Mouse (Mus musculus) regulatory T cell (primary cell): Measurements from ENCODE around the gene Utrn.

Source experiments
- in situ Hi-C: fragments of 300-600 bp; cut with MboI, MseI; formaldehyde crosslinking; loops from one replicate; pipeline ENCODE4 v1.15.1; 2025; ENCODE audit warnings: high pct_unique_total_duplicates

Utrn gene

DNA sequence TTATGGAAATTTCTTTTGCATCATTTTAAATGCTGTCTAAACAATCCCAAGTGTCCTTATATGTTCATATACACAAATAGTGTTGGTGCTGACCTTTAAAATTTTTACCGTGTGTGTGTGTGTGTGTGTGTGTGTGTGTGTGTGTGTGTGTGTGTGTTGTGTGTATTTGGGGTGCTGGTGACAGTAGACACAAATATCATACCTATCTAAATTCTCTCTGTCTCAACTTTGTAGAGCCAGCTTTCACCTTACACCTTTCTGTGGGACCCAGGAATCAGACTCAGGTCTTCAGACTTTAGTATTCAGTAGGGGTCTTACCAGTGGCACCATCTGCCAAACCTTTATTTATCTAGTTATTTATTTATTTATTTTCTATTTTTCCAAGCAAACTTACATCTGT lies 681 bp upstream of the Utrn start:
- in situ Hi-C loops: no loop called here

GRCm38 (mm10) chr10:12868189-12869028 lies 756 bp downstream of the Utrn start:
- in situ Hi-C loops: no loop called here

- in situ Hi-C loops: no loop called here
These were observed 1.4 kb downstream of the Utrn start for GRCm38 (mm10) chr10:12867733-12868188.

DNA sequence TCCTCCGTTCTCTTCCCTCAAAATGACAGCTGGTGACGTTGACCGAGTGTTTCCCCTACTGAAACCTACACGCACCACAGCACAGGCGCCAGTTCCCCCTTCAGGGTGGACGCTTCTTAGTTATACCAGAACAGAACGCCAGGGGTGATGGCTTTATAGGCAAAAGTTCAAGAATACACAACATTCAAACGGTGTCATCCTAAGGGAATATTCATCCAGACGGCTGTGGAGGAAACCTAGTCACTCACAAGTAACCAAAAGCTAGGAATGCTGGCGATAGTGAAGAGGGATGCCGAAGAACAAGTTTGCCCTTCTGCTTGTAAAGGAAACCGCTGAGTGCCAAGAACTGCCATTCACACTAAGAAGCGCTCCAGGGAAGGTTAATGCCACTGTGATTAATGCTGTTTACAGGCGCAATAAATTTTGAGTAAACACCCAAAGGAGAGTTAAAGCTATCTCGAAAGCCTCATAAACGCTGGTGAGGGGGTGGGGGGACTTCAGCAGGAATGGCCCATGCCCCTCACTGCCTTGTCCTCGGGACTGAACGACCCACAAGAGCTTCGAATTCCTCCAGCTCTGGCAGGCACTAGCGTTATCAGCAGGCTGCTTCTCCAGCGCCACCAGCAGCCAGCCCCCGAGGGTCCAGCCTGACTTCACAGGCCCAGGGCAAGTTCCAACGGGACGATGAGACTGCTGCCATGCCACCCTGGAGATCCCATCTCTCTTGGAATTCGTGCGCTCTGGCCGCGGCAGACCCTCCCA lies 2.0 kb downstream of the Utrn start:
- in situ Hi-C loops: no loop called here

DNA sequence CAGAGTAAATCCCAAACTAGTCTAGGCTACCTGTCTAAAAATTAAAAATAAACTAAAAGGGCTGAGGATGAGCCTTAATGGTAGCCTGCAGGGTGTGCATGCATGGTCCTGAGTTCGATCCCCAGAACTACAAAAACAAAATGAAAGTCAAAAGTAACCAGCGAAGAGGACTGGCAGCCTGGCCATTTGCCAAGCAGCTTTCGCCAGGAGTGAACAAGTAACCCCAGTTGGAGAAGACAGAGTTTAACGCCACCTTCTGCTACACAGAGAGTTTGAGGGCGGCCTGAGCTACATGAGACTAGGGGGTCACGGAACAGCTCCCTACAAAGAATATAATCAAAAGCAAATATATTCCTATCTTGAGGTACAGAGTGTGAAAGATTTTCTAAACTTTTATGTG lies 4.0 kb downstream of the Utrn start:
- in situ Hi-C loops: no loop called here

GRCm38 (mm10) chr10:12863581-12863980 lies 5.6 kb downstream of the Utrn start:
- in situ Hi-C loops: loop anchor here (5.0 kb wide), 1 partner anchor 41 kb away; no protein-coding TSS in a partner anchor

DNA sequence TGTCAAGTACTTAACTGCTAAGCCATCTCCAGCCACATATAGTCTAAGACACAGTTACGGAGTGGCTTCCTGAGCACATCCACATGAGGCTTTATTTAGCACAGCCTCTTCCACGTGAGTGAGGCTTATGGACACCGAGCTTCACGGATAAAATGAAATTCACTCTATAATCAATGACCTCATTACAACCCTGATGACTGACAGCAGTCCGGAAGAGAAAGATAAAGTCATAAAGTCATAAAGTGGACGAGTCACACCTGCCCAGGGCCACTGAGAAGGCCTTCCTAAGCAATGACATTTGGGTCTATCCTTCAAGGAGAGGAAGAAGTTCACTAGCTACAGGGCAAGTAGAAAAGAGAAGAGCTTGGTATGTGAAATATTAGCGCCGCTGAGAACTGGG lies 7.1 kb downstream of the Utrn start:
- in situ Hi-C loops: loop anchor here (5.0 kb wide), 1 partner anchor 40 kb away; no protein-coding TSS in a partner anchor

GRCm38 (mm10) chr10:12861381-12861780 lies 7.8 kb downstream of the Utrn start:
- in situ Hi-C loops: loop anchor here (5.0 kb wide), 1 partner anchor 39 kb away; no protein-coding TSS in a partner anchor

DNA sequence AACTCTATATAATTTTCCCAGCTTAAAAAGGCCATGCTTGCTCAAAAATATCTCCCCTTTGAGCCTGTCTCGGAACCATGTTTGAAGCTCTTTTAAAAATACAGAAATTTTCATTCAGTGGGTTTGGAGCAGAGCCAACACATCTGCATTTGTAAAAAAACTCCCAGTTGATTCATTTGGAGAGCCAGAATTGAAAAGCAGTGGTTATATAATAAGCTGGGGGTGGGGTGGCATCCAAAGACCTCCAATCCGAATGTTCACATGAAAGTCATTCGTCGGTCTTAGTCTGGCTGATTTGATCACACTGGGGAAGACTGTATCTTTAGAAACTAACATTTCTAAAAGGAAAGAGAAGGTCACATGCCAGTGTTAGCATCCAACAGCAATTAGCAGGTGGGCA lies 8.4 kb downstream of the Utrn start:
- in situ Hi-C loops: loop anchor here (5.0 kb wide), 1 partner anchor 38 kb away; no protein-coding TSS in a partner anchor

GRCm38 (mm10) chr10:12860331-12860730 lies 8.8 kb downstream of the Utrn start:
- in situ Hi-C loops: loop anchor here (5.0 kb wide), 1 partner anchor 38 kb away; no protein-coding TSS in a partner anchor

DNA sequence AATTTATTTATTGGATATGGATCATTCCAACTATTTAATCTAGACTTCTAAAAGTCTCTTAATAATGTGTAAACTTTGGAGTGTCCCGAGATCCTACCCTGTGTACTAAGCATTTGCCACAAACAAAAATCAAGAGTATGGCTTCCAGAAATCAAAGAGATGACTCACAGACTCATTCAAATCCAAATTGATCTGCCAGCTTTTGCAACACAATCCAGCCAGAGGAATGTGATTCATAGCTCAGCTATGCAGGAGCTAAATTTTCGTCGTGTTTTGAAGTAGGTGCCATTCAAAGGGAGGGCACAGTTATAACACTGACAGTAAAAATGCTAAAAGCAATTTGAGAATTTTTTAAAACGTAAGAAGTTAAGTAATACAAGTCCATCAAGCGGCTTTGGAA lies 11.1 kb downstream of the Utrn start:
- in situ Hi-C loops: no loop called here

DNA sequence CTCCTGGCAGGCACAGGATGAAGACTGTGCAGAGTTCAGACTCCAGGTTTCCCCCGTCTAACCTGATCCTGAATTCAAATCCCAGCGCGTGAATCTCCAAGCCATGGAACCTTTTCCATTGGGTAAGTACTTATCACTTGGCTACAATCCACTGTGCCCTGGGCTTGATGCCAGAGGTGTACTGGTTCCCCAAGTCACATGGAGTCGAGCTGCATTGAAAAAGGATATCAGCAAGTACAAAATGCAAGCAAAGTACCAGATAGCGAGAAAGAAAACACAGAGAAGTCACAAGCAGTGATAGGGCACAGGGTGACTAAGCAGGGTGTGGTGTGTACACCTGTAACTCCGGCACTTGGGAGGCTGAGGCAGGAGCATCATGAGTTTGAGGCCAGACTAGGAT lies 14.9 kb downstream of the Utrn start:
- in situ Hi-C loops: no loop called here

DNA sequence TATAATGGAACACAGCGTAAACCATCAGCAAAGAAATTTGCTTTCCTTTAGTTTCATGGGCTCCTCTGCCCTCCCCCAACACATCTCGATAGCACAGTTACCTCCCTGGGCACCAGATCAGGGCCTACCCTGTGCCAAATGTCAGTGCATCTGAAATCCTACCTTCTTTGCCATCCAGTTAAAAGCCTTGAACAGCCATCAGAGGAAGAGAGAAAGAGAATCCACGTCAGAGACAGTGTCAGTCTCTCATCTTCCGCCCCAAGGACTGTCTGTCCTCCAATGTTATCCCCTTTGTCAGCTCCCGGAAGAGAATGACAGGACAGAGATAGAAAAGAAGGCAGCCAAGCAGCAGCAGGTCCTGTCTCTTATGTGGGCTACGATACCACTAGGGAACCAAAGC lies 15.4 kb downstream of the Utrn start:
- in situ Hi-C loops: no loop called here

DNA sequence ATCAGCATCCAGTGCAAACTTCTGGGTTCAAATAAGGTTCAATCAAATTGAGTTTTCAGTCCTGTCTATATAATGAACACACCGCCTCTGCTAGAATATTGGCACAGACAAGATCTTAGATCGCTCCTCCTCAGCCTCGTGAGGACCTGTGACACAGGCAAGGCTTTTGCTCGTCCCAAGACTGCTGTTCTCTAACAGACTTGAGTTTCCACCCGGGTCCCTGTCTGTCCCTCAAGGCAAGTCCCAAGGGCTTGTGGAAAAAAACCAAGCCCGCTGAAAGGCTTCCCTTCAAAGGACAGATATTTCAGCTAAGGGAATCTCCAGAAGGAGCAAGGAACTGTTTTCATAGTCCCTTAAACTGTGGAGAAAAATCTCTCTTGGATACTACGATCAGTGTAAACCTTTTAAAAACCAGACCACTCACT lies 16.0 kb downstream of the Utrn start:
- in situ Hi-C loops: no loop called here

DNA sequence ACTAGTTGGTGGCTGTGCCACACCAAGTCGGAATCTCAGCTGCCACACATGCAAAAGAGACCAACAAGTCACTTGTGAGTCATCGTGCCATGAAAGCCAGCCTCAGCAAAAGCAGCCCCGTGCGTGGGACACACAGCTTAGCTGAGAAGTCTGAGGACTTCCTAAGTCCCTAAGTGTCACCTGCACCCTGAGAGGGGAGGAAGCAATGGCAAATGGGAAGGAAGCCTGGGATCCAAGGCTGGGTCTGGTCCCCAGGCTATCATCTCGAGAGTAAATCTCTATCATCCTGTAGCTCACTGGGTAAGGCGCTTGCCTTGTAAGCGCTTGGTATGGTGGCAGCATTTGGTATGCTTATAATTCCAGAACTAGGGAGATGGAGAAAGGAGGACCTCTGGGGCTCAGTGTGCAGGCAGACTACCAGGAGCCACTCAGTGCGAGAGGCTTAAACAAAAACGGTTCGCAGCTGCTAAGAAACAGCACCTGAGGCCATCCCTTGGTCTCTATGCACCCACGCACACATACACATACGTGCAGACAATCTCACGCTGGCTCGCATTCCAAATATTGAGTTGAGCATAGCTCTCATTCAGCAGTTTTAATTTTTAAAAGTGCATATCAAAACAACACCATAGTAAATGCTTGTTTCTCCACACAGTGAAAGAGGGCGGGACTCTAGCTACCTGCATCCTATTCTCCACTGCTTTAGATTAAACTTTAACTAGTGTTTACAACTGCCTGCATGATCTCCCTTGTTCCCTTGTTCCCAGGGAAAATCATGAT lies 16.6 kb downstream of the Utrn start:
- in situ Hi-C loops: no loop called here

GRCm38 (mm10) chr10:12850781-12851471 lies 18.2 kb downstream of the Utrn start:
- in situ Hi-C loops: no loop called here

DNA sequence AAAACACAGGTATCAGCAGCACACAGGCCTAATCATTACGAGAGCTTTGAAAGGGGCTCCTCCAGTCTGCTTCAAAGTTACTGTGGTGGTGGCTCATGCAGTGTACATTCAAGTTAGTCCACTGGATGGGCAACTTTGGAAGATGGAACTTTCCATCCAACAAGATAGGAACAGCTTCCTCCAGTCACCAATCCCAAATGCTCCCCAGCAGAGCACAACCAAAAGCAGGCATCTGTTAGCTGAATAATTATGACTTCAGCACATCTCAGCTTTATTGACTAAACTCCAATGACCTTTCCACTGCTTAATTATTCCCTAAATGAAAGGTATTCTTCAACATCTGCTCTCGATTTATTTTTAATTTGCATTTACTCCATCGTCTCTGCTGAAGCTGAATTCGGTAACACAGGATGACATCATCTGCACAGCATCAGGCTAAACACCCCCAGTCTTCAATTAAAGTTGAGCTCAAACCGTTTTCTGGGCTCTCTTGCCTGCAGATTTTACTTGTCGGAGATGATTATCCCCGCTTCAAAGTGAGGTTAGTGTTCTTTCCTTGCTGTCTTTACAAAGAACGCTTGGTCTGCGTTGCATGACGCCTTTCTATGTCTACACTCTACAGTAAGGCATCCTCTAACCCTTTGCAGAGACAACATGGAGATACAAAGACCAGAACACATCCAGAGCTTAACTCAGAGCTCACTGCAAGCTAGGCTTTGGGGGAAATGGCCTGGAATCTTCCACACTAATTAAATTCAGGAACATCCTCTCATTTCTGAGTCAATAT lies 20.6 kb downstream of the Utrn start:
- in situ Hi-C loops: no loop called here

- in situ Hi-C loops: no loop called here
These were observed 26.6 kb downstream of the Utrn start for GRCm38 (mm10) chr10:12842543-12842942.

GRCm38 (mm10) chr10:12841497-12841896 lies 27.7 kb downstream of the Utrn start:
- in situ Hi-C loops: no loop called here

DNA sequence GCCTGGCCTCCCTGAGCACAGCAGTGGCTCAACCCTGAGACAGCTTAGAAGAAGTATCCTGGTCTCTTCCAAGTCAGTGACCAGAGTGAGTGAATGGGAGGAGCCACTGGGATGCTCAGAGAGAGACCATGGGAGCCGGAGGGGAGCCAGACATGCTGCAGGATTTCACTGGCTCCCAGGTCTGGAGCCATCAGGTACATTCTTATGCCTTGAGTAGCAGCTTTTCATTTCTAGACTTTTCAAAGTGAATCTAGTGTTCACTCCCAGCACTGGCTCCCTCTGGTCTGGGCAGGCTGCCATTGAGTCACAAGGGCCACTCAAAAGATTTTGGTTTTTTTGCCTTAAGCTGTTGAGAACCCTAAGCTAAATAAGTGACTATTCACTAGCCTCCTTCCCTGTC lies 31.5 kb downstream of the Utrn start:
- in situ Hi-C loops: no loop called here
